Mouse (Mus musculus): ENCODE measurements at regions not wholly inside any gene's neighbourhood (a gene's known extent, or its start where the extent isn't known, plus 50 kb on each side); places are given as distances from the start of the nearest gene placed in this dataset.

DNA sequence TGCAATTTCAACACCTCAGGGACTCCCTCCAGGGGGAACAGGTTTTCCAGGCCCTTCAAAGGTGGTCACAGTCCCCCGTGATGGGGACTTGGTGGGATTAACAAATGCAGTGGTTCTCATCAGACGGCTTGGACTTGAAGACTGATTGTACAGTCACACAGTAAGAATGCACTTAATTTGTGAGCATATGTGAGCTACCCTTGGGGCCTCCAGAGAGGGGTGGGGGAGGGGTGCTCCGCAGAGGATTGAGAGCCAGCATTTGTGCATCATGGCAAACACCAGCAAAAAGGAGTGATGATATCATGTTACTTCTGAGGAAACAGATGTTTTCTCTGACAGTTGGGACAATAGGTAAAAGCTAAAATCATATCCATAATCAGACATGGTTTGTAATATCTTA lies 59.2 kb upstream of the Smarca2 start:
- no peak for TF ChIP-seq CTCF (IDR thresholded peaks at IDR 0.05; ENCODE audit: borderline replicate concordance, extremely low read depth, insufficient read depth, insufficient read length)
- no peak for TF ChIP-seq POLR2A (IDR thresholded peaks at IDR 0.05; ENCODE audit: borderline replicate concordance, extremely low read depth, insufficient read depth, insufficient read length, poor library complexity, severe bottlenecking)
